Mouse (Mus musculus): Measurements from ENCODE around the gene Chrnb1.

The Chrnb1 gene

GRCm38 (mm10) chr11:69804652-69804940, 8.9 kb upstream of the Chrnb1 start:
- peak; percentile 42 for DNase-seq (ENCODE audit: low spot score)

- DNase-seq (ENCODE audit: low spot score): peak; percentile 71
Observed at GRCm38 (mm10) chr11:69803786-69804651, 8.3 kb upstream of the Chrnb1 start.

GRCm38 (mm10) chr11:69803328-69803727, 7.6 kb upstream of the Chrnb1 start:
- no peak for DNase-seq (ENCODE audit: low spot score)

- DNase-seq (ENCODE audit: low spot score): peak; percentile 87
Observed at GRCm38 (mm10) chr11:69802648-69803105, 6.9 kb upstream of the Chrnb1 start.

- peak; percentile 14 for DNase-seq (ENCODE audit: low spot score)
Observed at GRCm38 (mm10) chr11:69801379-69801977, 5.7 kb upstream of the Chrnb1 start, which contains the start of gene Fgf11. Gene Fgf11 (minus strand): TSS chr11:69801857.

- peak; percentile 64 for DNase-seq (ENCODE audit: low spot score)
Observed at GRCm38 (mm10) chr11:69800392-69801197, 4.9 kb upstream of the Chrnb1 start.

GRCm38 (mm10) chr11:69800138-69800391, 4.3 kb upstream of the Chrnb1 start:
- DNase-seq (ENCODE audit: low spot score): no peak

- no peak for DNase-seq (ENCODE audit: low spot score)
Observed at GRCm38 (mm10) chr11:69799394-69800137, 3.8 kb upstream of the Chrnb1 start.

GRCm38 (mm10) chr11:69797924-69798323, 2.2 kb upstream of the Chrnb1 start:
- DNase-seq (ENCODE audit: low spot score): no peak

- no peak for DNase-seq (ENCODE audit: low spot score)
Observed at GRCm38 (mm10) chr11:69795983-69796435, 266 bp upstream of the Chrnb1 start.

GRCm38 (mm10) chr11:69793429-69793828, 2.3 kb downstream of the Chrnb1 start:
- no peak for DNase-seq (ENCODE audit: low spot score)

- no peak for DNase-seq (ENCODE audit: low spot score)
Observed at GRCm38 (mm10) chr11:69791420-69791819, 4.3 kb downstream of the Chrnb1 start.

GRCm38 (mm10) chr11:69789431-69789830, 6.3 kb downstream of the Chrnb1 start:
- DNase-seq (ENCODE audit: low spot score): no peak

- no peak for DNase-seq (ENCODE audit: low spot score)
Observed at GRCm38 (mm10) chr11:69787306-69787705, 8.4 kb downstream of the Chrnb1 start.

GRCm38 (mm10) chr11:69784793-69785272, 10.9 kb downstream of the Chrnb1 start:
- no peak for DNase-seq (ENCODE audit: low spot score)

GRCm38 (mm10) chr11:69781828-69782227, 13.9 kb downstream of the Chrnb1 start:
- DNase-seq (ENCODE audit: low spot score): no peak

- no peak for DNase-seq (ENCODE audit: low spot score)
Observed at GRCm38 (mm10) chr11:69778985-69779384, 16.8 kb downstream of the Chrnb1 start.

GRCm38 (mm10) chr11:69778258-69778982, 17.3 kb downstream of the Chrnb1 start:
- no peak for DNase-seq (ENCODE audit: low spot score)

- no peak for DNase-seq (ENCODE audit: low spot score)
Observed at GRCm38 (mm10) chr11:69777504-69778257, 18.1 kb downstream of the Chrnb1 start.

GRCm38 (mm10) chr11:69776488-69776887, 19.3 kb downstream of the Chrnb1 start:
- DNase-seq (ENCODE audit: low spot score): no peak

Measured in urinary bladder, postnatal 14 days (tissue).